Mouse (Mus musculus) forebrain, embryonic 11.5 days (tissue): ENCODE results near the gene Pde7b. TPM values are rescaled to one million over a fixed set of nuclear protein-coding genes. Genes with fewer than 3 reads are reported as not detected.

Source experiments
- ATAC-seq: fragments of 200-750 bp; cut with Nextera tagmentation; replicated peaks from 2 replicates; pipeline ENCODE4 v1.8.0; 2017; ENCODE audit warnings: moderate TSS enrichment; ENCODE audit not compliant: low FRiP score
- DNase-seq: peaks from one replicate; pipeline ENCODE4 v3.0.0-alpha.2; 2017; ENCODE audit warnings: low spot score
- H3K27ac ChIP-seq: fragments of 300-500 bp; sonication (generic); 2 replicates; pipeline ENCODE4 v1.5.1; 2014; ENCODE audit warnings: low read depth, low read length
- H3K27me3 ChIP-seq: fragments of 300-500 bp; sonication (generic); 2 replicates; pipeline ENCODE4 v1.6.1; 2014; ENCODE audit warnings: mild to moderate bottlenecking, low read length, mixed read lengths; ENCODE audit not compliant: control insufficient read depth, insufficient read depth
- H3K36me3 ChIP-seq: fragments of 300-500 bp; sonication (generic); 2 replicates; pipeline ENCODE4 v1.6.1; 2014; ENCODE audit warnings: mild to moderate bottlenecking, low read length, moderate library complexity, mixed read lengths; ENCODE audit not compliant: control insufficient read depth, insufficient read depth
- H3K4me1 ChIP-seq: fragments of 300-500 bp; sonication (generic); replicated peaks from 2 replicates; pipeline ENCODE4 v1.6.1; 2014; ENCODE audit warnings: low read length, mixed read lengths; ENCODE audit not compliant: control insufficient read depth, insufficient read depth
- H3K4me2 ChIP-seq: fragments of 300-500 bp; sonication (generic); 2 replicates; pipeline ENCODE4 v1.6.1; 2014; ENCODE audit warnings: low read depth, mild to moderate bottlenecking, low read length, moderate library complexity, mixed read lengths; ENCODE audit not compliant: severe bottlenecking
- H3K4me3 ChIP-seq: fragments of 300-500 bp; sonication (generic); 2 replicates; pipeline ENCODE4 v1.5.1; 2014; ENCODE audit warnings: low read depth, low read length
- H3K9ac ChIP-seq: fragments of 300-500 bp; sonication (generic); 2 replicates; pipeline ENCODE4 v1.6.1; 2014; ENCODE audit warnings: low read length
- H3K9me3 ChIP-seq: fragments of 300-500 bp; sonication (generic); 2 replicates; pipeline ENCODE4 v1.6.1; 2016; ENCODE audit warnings: low read length, mixed read lengths; ENCODE audit not compliant: control insufficient read depth
- WGBS: fragments of 180-500 bp; shearing (Covaris S2); extraction: QIAGEN DNeasy Blood & Tissue Kit; methylation state at CpG from one replicate; pipeline ENCODE4 v1.1.7; 2014; 5-methylcytosine and 5-hydroxymethylcytosine counted together
- polyA plus RNA-seq: library from polyadenylated mRNA; unstranded; fragments of >200 nt; fragmentation: Nextera tagmentation; extraction: Ambion mirVana; gene quantifications from 2 replicates; pipeline ENCODE4 v1.2.1, GENCODE M21; 2014

Pde7b gene
- polyA plus RNA-seq, 1 experiment from 2014 or later = 1.7 TPM

- H3K4me2 ChIP-seq = no peak overlapping the region
- H3K27ac ChIP-seq = no peak overlapping the region
- no peaks in the 10 kb centered on the region for H3K4me1 ChIP-seq
- no peak for ATAC-seq
- H3K27me3 ChIP-seq = no peaks in the 10 kb centered on the region
- H3K9ac ChIP-seq = no peak overlapping the region
- H3K9me3 ChIP-seq = no peaks in the 10 kb centered on the region
- 84% methylated on average over 11 of the region's 11 CpGs for WGBS
- H3K36me3 ChIP-seq = no peaks in the 10 kb centered on the region
- no peak for DNase-seq
- H3K4me3 ChIP-seq = no peak overlapping the region
Measured at GRCm38 (mm10) chr10:20695637-20696036, 29.2 kb downstream of the Pde7b start.

- Histone ChIP-seq H3K27ac (no peak overlapping the region), H3K9me3 (no peaks in the 10 kb centered on the region), H3K36me3 (no peaks in the 10 kb centered on the region), H3K9ac (no peak overlapping the region), H3K4me1 (no peaks in the 10 kb centered on the region), H3K4me3 (no peak overlapping the region), H3K4me2 (no peak overlapping the region), H3K27me3 (no peaks in the 10 kb centered on the region)
- ATAC-seq (no peak), DNase-seq (no peak)
- WGBS = 85% methylated on average over 9 of the region's 9 CpGs
Measured at GRCm38 (mm10) chr10:20690002-20690401, 34.9 kb downstream of the Pde7b start.

- no peaks in the 10 kb centered on the region for H3K36me3 ChIP-seq
- WGBS = 91% methylated on average over 2 of the region's 2 CpGs
- no peaks in the 10 kb centered on the region for H3K27me3 ChIP-seq
- no peak overlapping the region for H3K9ac ChIP-seq
- ATAC-seq (no peak), DNase-seq (no peak)
- no peaks in the 10 kb centered on the region for H3K9me3 ChIP-seq
- H3K27ac ChIP-seq = no peak overlapping the region
- H3K4me3 ChIP-seq = no peak overlapping the region
- no peaks in the 10 kb centered on the region for H3K4me1 ChIP-seq
- no peak overlapping the region for H3K4me2 ChIP-seq
Measured at GRCm38 (mm10) chr10:20684151-20684550, 40.7 kb downstream of the Pde7b start.

DNA sequence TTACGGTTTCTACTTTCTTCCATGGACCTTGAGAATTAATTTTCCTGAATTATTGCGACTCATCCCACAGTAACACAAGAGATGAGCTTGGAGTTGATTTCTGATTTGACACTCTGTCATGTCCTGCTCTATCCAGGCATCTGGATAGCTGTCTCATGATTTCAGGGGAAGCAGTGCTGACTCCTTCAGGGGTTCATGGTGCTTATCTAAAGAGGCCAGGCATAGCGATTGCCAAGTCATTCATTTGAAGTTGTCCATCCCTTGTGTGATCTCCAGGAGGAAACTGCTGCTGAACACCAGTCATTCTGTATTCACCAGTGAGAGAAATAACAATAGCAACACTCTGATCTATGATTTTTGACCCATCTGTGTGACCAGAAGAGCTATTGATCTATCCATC, 43.9 kb downstream of the Pde7b start:
- ATAC-seq = no peak
- no peaks in the 10 kb centered on the region for H3K4me1 ChIP-seq
- no peak overlapping the region for H3K4me3 ChIP-seq
- H3K9ac ChIP-seq = no peak overlapping the region
- DNase-seq = no peak
- H3K27me3 ChIP-seq = no peaks in the 10 kb centered on the region
- H3K9me3 ChIP-seq = no peaks in the 10 kb centered on the region
- no peaks in the 10 kb centered on the region for H3K36me3 ChIP-seq
- no peak overlapping the region for H3K27ac ChIP-seq
- WGBS = 91% methylated on average over 3 of the region's 3 CpGs
- no peak overlapping the region for H3K4me2 ChIP-seq

DNA sequence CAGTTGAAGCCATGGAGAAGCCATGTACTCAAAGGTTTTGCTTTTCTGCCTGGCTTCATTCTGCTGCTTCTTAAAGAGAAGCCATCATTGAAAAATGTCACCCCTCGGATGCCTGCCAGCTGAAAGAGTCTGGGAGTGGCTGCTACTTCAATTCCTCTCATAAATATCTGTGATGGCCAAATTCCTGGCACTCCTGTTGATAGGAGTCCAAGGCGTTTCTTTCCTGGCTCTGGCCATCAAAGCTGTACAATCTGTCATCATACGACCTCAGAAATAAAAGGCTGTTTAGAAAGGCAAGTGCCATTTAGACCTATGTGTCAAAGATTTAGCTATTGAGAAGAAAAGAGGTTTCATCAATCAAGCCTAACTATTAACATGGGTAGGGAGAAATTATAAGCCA, 49.6 kb downstream of the Pde7b start:
- no peak for DNase-seq
- 79% methylated on average over 3 of the region's 3 CpGs for WGBS
- Histone ChIP-seq H3K9me3 (no peaks in the 10 kb centered on the region), H3K4me2 (no peak overlapping the region), H3K4me1 (no peaks in the 10 kb centered on the region), H3K9ac (no peak overlapping the region), H3K4me3 (no peak overlapping the region), H3K36me3 (no peaks in the 10 kb centered on the region), H3K27ac (no peak overlapping the region), H3K27me3 (no peaks in the 10 kb centered on the region)
- no peak for ATAC-seq

GRCm38 (mm10) chr10:20673798-20674197, 51.1 kb downstream of the Pde7b start:
- Histone ChIP-seq H3K4me3 (no peak overlapping the region), H3K9ac (no peak overlapping the region), H3K36me3 (no peaks in the 10 kb centered on the region), H3K4me2 (no peak overlapping the region), H3K4me1 (no peaks in the 10 kb centered on the region), H3K27ac (no peak overlapping the region), H3K9me3 (no peaks in the 10 kb centered on the region), H3K27me3 (no peaks in the 10 kb centered on the region)
- ATAC-seq (no peak), DNase-seq (no peak)
- WGBS = 91% methylated on average over 4 of the region's 4 CpGs

DNA sequence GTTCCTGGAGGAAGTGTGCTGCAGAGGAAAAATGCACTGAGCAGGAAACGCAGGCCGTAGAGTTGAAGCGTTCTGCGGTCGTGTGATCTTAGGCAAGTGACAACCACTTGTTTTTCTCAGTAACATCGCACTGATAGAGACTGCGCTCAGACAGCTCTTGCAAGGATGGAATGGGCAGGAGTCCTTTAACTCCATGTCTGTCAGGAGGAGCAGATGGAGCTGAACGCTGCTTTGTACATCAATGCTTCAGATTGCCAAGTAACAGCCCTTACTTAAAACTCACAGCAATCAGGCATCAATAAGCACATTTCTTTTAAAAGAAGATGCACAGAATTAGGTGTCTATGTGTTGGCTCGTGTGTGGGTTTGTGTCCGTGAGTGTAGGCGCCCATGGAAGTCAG, 52.3 kb downstream of the Pde7b start:
- ATAC-seq = no peak
- WGBS = 85% methylated on average over 11 of the region's 11 CpGs
- no peak overlapping the region for H3K9ac ChIP-seq
- no peaks in the 10 kb centered on the region for H3K9me3 ChIP-seq
- DNase-seq = no peak
- no peak overlapping the region for H3K27ac ChIP-seq
- no peaks in the 10 kb centered on the region for H3K27me3 ChIP-seq
- H3K4me1 ChIP-seq = no peaks in the 10 kb centered on the region
- no peaks in the 10 kb centered on the region for H3K36me3 ChIP-seq
- H3K4me2 ChIP-seq = no peak overlapping the region
- H3K4me3 ChIP-seq = no peak overlapping the region

- no peaks in the 10 kb centered on the region for H3K9me3 ChIP-seq
- ATAC-seq = no peak
- no peak overlapping the region for H3K4me2 ChIP-seq
- DNase-seq = no peak
- H3K36me3 ChIP-seq = no peaks in the 10 kb centered on the region
- no peak overlapping the region for H3K27ac ChIP-seq
- no peak overlapping the region for H3K9ac ChIP-seq
- no peaks in the 10 kb centered on the region for H3K4me1 ChIP-seq
- no peaks in the 10 kb centered on the region for H3K27me3 ChIP-seq
- WGBS = 89% methylated on average over 5 of the region's 5 CpGs
- H3K4me3 ChIP-seq = no peak overlapping the region
Measured at GRCm38 (mm10) chr10:20671621-20672020, 53.3 kb downstream of the Pde7b start.

DNA sequence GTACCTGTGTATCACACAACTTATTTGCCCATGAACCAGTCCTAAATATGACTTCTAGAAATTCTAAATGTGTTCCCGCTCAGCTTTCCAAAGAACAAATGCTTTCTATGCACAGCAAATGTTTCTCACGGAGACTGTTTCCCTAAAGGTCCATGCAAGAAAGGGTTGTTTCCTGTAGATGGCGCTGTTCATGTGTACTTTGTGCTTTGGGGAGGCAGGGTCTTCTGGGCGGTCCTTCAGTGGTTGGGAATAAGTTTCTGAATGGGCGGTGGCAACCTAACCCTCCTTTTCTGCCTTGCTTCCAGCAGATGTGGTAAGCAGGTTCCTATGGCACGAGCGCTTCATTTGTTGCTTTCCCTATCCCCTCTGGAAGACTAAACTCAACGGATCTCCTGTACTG, 54.3 kb downstream of the Pde7b start:
- H3K9ac ChIP-seq = no peak overlapping the region
- H3K4me2 ChIP-seq = no peak overlapping the region
- no peak for DNase-seq
- H3K4me1 ChIP-seq = no peaks in the 10 kb centered on the region
- no peaks in the 10 kb centered on the region for H3K27me3 ChIP-seq
- H3K36me3 ChIP-seq = no peaks in the 10 kb centered on the region
- WGBS = 83% methylated on average over 8 of the region's 8 CpGs
- no peak overlapping the region for H3K27ac ChIP-seq
- no peak overlapping the region for H3K4me3 ChIP-seq
- H3K9me3 ChIP-seq = no peaks in the 10 kb centered on the region
- ATAC-seq = no peak
